Mouse (Mus musculus): Measurements from ENCODE around the gene 1700028P14Rik.

DNA sequence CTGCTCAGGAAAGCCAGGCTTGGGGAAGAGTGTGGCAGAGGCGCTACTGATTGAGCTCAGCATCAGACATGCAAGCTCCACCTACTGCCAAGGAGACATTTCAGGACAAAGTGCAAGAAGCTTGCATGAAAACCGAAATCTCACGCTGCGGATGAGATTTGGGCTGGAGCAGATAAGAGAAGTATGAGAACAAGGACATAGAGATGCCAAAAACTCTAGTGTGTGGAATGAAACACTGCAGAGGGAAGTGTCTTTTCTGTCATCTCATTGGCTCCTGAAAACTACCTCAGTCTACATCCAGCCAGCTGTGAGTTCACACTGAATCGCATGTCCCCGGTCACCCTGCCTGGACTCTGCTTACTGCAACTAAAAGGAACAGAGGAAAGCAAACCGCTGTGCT, 38.3 kb downstream of the 1700028P14Rik start:
- TF ChIP-seq CTCF (IDR thresholded peaks at IDR 0.05; ENCODE audit: insufficient read depth, low read length) (no peak), POLR2A (IDR thresholded peaks at IDR 0.05; ENCODE audit: borderline replicate concordance, extremely low read depth, low read depth, low read length) (no peak)

All from lung, adult 2 months (tissue).